Mouse (Mus musculus): ENCODE measurements at regions not wholly inside any gene's neighbourhood (a gene's known extent, or its start where the extent isn't known, plus 50 kb on each side); places are given as distances from the start of the nearest gene placed in this dataset.

DNA sequence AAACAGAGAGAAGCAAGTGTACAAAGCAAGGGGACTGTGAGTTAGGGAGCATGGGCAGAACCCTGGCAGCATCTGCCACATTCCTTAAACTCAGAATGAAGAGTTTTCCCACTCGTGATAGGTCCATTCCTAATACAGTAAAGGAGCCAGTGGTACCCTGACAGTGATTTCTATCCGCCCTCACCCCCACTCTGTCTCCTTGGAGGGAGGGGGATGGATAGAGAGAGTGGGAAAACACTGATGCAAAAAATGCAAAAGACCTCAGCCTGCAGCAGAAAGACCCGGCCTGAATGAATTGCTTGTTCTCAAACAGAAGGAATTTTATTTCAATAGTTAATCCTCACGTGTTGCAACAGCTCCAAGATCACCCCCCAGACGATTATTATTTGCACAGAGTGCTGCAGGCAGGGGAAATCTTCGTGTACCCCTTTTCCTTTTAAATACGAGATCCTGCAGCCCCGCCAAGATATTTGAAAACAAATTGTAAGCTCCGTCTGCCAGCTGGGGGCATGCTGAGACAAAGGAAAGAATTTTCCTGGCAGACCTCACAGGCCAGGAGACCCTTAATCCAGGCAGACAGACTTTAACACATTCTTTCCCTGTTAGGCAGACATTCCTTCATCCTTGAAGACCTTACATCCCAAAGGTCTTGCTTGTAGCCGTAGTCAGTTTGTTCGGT, 68.4 kb upstream of the Kiz start:
- TF ChIP-seq POLR2A (IDR thresholded peaks at IDR 0.05; ENCODE audit: low read depth, low read length): no peak
- TF ChIP-seq CTCF (conservative IDR thresholded peaks at IDR 0.05 in 1 of 2, IDR thresholded peaks at IDR 0.05 in 1 of 2; ENCODE audit: low read depth in 2 of 2, low read length in 2 of 2): no peak
- TF ChIP-seq ZNF384 (IDR thresholded peaks at IDR 0.05; ENCODE audit: low read depth, low read length): no peak
- no peak for TF ChIP-seq CHD2 (IDR thresholded peaks at IDR 0.05; ENCODE audit: low read length)
- no peak for TF ChIP-seq UBTF (IDR thresholded peaks at IDR 0.05; ENCODE audit: low read depth, low read length)
- TF ChIP-seq BHLHE40 (IDR thresholded peaks at IDR 0.05; ENCODE audit: low read depth, low read length): no peak
- TF ChIP-seq E2F4 (IDR thresholded peaks at IDR 0.05; ENCODE audit: insufficient replicate concordance, low read depth, low read length): no peak
- no peak for TF ChIP-seq MAZ (IDR thresholded peaks at IDR 0.05; ENCODE audit: low read depth, low read length)
- no peak for TF ChIP-seq POLR2AphosphoS2 (IDR thresholded peaks at IDR 0.05; ENCODE audit: low read depth, low read length)
- TF ChIP-seq KAT2A (IDR thresholded peaks at IDR 0.05; ENCODE audit: insufficient replicate concordance, low read length): no peak
- no peak for TF ChIP-seq HCFC1 (IDR thresholded peaks at IDR 0.05; ENCODE audit: low read depth, low read length)
- no peak for TF ChIP-seq EP300 (IDR thresholded peaks at IDR 0.05; ENCODE audit: low read length)
- no peak for TF ChIP-seq ZKSCAN1 (IDR thresholded peaks at IDR 0.05; ENCODE audit: borderline replicate concordance, low read depth, low read length)

Measured in CH12.LX (cell line).